Mouse (Mus musculus) urinary bladder, postnatal 36 days (tissue): ENCODE measurements around the gene Acta2.
A peak's percentile ranks its signal among the peaks of the same experiment; 100 is the strongest.

ENCODE experiments used
- DNase-seq, 2 experiments: peaks; one replicate each; pipeline ENCODE4 v3.0.0; 2022; ENCODE audit warnings: low spot score in 2 of 2, mixed read lengths in 1 of 2

The Acta2 gene

DNA sequence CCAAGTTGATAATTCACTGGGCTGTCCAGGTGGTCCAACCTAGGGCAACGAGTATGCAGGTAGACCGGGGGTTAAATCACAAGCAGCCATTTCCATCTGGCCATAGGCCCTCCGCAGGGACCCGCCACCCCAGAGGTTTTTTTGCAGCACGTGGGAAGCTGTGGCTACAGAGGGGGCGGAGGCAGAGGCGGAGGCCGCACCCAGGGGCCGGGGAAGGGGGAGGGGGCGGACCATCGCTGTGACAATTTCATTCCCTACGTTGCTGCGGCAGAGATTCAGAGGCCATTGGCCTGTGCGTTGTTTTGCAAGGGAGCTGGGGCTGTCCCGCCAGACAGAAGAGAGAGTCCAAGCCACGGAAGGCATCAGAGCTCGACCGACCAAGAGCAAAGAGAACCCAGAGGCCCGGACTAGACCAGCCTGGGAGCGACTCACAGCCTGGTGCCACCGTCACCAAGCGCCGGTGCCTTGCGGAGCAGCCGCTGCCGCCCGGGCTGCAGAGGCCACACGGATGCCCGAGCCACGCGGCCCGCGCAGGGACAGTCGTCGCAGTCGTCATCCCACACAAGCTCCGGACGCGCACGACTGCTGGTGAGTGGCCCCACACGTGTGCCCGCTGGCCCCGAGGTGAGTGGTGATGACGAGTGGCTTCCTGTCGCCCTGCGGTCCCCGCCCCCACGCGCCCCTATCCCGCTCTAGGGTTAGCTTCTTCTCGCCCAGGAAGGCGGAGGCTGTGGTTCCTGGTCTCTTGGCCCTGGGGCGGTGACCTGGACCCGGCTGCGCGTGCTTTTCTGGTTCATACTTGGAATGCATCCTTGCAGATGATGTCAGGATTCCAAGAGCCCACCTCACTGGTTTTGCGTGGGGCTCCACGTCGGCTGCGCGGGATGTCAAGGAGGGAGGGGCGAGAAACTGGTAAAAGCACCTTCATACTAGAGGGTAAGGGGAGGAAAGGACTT, 63.1 kb downstream of the Acta2 start, which contains the start of gene Stambpl1:
Gene Stambpl1 (plus strand): TSS at position 222 of the 956 bp plus-strand sequence.
- peak; percentile 65 to 69 for DNase-seq

DNA sequence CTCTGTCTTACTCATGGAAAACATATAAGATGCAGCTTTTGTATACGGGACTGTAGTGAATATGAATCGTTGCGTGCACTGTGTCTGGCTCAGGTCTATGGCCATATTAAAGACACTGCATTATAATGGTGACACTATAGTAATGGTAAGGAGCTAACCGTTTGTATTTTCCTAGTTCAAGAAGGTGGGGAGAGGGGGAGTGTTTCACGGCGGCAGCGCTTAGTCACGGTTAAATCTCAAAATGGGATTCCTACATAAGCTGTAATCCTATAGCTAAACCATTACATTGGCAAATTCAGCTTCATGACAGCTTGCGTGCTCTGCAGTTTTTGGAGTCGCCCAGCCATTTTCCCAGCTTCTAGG, 63.8 kb downstream of the Acta2 start:
- DNase-seq = no peak
